Mouse (Mus musculus): ENCODE measurements at regions not wholly inside any gene's neighbourhood (a gene's known extent, or its start where the extent isn't known, plus 50 kb on each side); places are given as distances from the start of the nearest gene placed in this dataset.

DNA sequence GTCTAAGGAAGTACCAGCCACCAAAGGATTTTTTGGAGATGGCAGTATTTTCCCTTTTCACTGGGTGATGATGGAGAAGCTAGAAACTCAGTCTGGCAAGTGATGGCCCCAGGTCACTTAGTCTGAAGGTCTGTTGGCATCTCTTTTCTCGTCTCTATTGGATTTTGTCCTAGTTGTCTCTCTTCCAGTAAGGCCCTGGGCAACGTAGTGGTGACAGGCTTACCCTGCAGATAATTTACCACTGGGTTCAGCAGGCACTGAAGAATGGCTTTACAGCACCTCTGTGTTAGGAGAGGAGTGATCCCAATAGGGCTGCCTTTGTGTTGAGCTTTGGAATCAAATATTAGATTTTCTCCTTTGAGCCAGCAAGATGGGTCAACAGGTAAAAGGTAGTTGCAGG, 87.9 kb upstream of the 1110032F04Rik start:
- WGBS = 60% methylated on average over 2 of the region's 2 CpGs
- H3K4me1 ChIP-seq (ENCODE audit: control insufficient read depth, insufficient read depth, low read length) = peaks cover 3% of the 10 kb centered on the region; the same call in 1 of the 2 replicates
- H3K79me2 ChIP-seq (replicated peaks; ENCODE audit: control insufficient read depth, insufficient read depth, low read length) = no peaks in the 10 kb centered on the region
- intact Hi-C loops (cut with DNase I) = no loop called here
- no peak overlapping the region for H3K9ac ChIP-seq (ENCODE audit: low read depth, low read length)
- no peak for TF ChIP-seq CTCF (IDR thresholded peaks at IDR 0.05)
- no peak for TF ChIP-seq POLR2A (IDR thresholded peaks at IDR 0.05; ENCODE audit: insufficient read depth, low read depth, low read length)
- no peak for TF ChIP-seq EP300 (IDR thresholded peaks at IDR 0.05; ENCODE audit: insufficient read depth, low read depth, low read length)
- no peak overlapping the region for H3K27ac ChIP-seq
- H3K36me3 ChIP-seq (ENCODE audit: control insufficient read depth, insufficient read depth, low read length) = no peaks in the 10 kb centered on the region
- DNase-seq = no peak
- H3K4me3 ChIP-seq = no peak overlapping the region
- no peaks in the 10 kb centered on the region for H3K27me3 ChIP-seq (ENCODE audit: control insufficient read depth, insufficient read depth, low read length)

DNA sequence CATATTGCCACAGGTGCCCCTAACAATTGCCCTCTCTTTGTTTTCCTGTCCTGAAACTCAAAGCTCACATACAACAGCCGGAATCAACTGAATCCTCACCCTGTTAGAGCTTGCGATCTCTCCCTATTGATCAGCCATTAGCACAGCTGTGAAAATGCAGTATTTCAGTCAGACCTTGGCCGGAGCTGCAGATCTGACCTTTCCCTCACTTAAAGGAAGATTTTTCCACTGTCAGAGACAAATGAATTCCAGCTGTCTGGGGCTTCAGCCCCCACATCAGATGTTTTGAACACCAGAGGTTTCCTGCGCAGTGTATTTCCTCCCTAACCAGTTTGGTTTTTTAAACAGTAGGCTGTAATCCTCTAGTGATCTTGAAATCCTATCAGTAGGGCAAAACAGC, 87.0 kb upstream of the 1110032F04Rik start:
- no peaks in the 10 kb centered on the region for H3K27me3 ChIP-seq (ENCODE audit: control insufficient read depth, insufficient read depth, low read length)
- TF ChIP-seq EP300 (IDR thresholded peaks at IDR 0.05; ENCODE audit: insufficient read depth, low read depth, low read length) (no peak), POLR2A (IDR thresholded peaks at IDR 0.05; ENCODE audit: insufficient read depth, low read depth, low read length) (no peak), CTCF (IDR thresholded peaks at IDR 0.05) (no peak)
- DNase-seq = no peak
- H3K79me2 ChIP-seq (replicated peaks; ENCODE audit: control insufficient read depth, insufficient read depth, low read length) = no peaks in the 10 kb centered on the region
- H3K4me1 ChIP-seq (ENCODE audit: control insufficient read depth, insufficient read depth, low read length) = peaks cover 3% of the 10 kb centered on the region; the same call in 1 of the 2 replicates
- H3K27ac ChIP-seq = no peak overlapping the region
- no peak overlapping the region for H3K4me3 ChIP-seq
- WGBS = 40% methylated on average over 4 of the region's 4 CpGs
- intact Hi-C loops (cut with DNase I) = no loop called here
- no peaks in the 10 kb centered on the region for H3K36me3 ChIP-seq (ENCODE audit: control insufficient read depth, insufficient read depth, low read length)
- no peak overlapping the region for H3K9ac ChIP-seq (ENCODE audit: low read depth, low read length)

DNA sequence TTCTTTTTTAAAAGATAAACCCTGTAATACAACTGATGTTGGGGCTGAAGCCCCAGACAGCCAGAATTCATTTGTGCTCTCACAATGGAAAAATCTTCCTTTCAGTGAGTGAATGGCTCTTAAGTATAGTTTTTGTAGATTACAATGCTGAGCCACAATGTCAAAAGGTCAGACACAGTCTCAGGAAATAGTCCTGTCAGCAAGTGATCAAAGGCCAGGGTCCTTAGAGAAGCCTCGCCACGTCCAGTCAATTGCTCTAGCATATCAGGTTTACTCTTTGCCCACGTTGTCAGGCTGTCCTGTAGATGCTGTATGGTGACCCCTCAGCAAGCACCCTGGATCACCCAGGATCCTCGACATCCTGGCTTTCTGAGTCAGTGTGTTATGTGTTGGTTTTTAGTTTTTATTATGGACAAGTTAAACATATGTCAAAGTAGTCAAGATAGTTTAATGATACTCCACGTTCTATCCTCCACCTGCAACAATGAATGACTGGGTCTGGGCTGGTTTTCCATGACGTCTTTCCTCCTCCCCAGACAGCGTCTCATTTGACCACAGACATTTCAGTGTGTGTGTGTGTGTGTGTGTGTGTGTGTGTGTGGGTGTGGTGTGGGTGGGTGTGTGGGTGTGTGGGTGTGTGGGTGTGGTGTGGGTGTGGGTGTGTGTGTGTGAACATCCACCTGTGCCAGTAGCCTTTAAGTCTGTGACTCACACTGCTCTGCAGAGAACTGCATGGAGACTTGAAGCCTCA, 85.5 kb upstream of the 1110032F04Rik start:
- 47% methylated on average over 7 of the region's 7 CpGs for WGBS
- H3K27ac ChIP-seq = no peak overlapping the region

DNA sequence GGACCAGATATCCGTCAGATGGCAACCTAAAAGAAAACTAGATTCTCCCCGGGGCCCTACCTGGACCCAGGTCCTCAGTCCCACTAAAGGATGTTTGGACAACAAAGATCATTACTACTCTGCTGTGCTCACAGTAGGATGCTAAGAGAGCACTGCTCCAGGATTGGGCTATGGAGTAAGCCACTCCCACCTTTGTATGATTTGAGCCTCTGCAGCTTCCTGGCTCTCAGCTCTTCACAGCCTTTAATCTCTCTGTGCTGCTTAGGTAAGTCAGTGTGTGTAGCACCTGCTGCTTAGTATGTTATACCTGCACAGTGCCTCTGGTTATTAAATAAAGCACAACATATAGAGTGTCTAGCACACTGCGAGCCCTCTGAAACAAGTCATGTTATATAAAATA, 82.6 kb upstream of the 1110032F04Rik start:
- Histone ChIP-seq H3K79me2 (replicated peaks; ENCODE audit: control insufficient read depth, insufficient read depth, low read length) (no peaks in the 10 kb centered on the region), H3K4me3 (no peak overlapping the region), H3K27ac (no peak overlapping the region), H3K9ac (ENCODE audit: low read depth, low read length) (no peak overlapping the region), H3K27me3 (ENCODE audit: control insufficient read depth, insufficient read depth, low read length) (no peaks in the 10 kb centered on the region), H3K36me3 (ENCODE audit: control insufficient read depth, insufficient read depth, low read length) (no peaks in the 10 kb centered on the region), H3K4me1 (ENCODE audit: control insufficient read depth, insufficient read depth, low read length) (peaks cover 3% of the 10 kb centered on the region; the same call in 1 of the 2 replicates)
- TF ChIP-seq POLR2A (IDR thresholded peaks at IDR 0.05; ENCODE audit: insufficient read depth, low read depth, low read length) (no peak), CTCF (IDR thresholded peaks at IDR 0.05) (no peak)
- DNase-seq = no peak
- intact Hi-C loops (cut with DNase I) = no loop called here
- 85% methylated on average over 3 of the region's 3 CpGs for WGBS

More for the DNA sequence above, 85.5 kb upstream of the 1110032F04Rik start:
- intact Hi-C loops (cut with DNase I) = no loop called here
- H3K4me3 ChIP-seq = no peak overlapping the region
- H3K4me1 ChIP-seq (ENCODE audit: control insufficient read depth, insufficient read depth, low read length) = peaks cover 3% of the 10 kb centered on the region; the same call in 1 of the 2 replicates
- no peaks in the 10 kb centered on the region for H3K27me3 ChIP-seq (ENCODE audit: control insufficient read depth, insufficient read depth, low read length)
- H3K36me3 ChIP-seq (ENCODE audit: control insufficient read depth, insufficient read depth, low read length) = no peaks in the 10 kb centered on the region
- no peak overlapping the region for H3K9ac ChIP-seq (ENCODE audit: low read depth, low read length)
- TF ChIP-seq POLR2A (IDR thresholded peaks at IDR 0.05; ENCODE audit: insufficient read depth, low read depth, low read length) (no peak), CTCF (IDR thresholded peaks at IDR 0.05) (no peak), EP300 (IDR thresholded peaks at IDR 0.05; ENCODE audit: insufficient read depth, low read depth, low read length) (no peak)
- H3K79me2 ChIP-seq (replicated peaks; ENCODE audit: control insufficient read depth, insufficient read depth, low read length) = no peaks in the 10 kb centered on the region
- no peak for DNase-seq

DNA sequence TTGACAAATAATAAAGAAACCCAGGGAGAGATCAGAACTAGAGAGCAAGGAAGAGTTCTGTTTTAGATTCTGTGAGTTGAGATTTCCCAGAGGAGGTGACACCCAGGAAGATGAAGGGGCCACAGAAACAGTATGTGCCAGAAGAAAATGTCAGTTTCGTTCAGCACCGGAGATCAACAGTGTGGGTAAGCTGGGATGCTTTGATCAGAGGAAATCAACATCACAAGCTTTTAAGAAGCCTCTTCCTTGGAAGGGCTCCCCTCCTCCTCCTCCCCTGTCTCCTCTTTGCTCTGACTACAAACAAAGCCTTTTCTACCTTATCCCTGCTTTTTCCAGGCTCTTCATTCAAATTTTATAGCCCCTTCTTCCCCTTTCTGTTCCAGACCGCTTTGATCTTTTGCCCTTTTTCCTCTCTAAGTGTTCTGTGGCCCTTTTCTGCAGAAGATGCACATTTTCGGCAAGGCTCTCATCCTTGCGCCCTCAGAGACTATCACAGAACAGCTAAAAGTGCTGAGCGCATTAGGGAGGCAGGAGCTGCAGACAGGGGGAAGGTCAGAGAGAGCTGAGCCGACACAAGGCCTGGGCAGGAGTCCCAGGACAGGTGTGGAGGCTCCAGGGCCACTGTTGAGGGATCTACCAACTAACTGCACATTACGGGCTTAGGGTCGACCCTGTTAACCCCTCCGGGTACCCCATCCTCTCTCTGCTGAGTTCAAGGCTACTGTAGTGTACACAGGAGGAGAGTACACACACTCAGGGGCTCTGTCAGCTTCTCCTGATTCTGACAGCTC, 81.8 kb upstream of the 1110032F04Rik start:
- WGBS = 74% methylated on average over 10 of the region's 10 CpGs
- Histone ChIP-seq H3K9ac (ENCODE audit: low read depth, low read length) (no peak overlapping the region), H3K27me3 (ENCODE audit: control insufficient read depth, insufficient read depth, low read length) (no peaks in the 10 kb centered on the region), H3K4me1 (ENCODE audit: control insufficient read depth, insufficient read depth, low read length) (peaks cover 2% of the 10 kb centered on the region; the same call in 1 of the 2 replicates), H3K79me2 (replicated peaks; ENCODE audit: control insufficient read depth, insufficient read depth, low read length) (no peaks in the 10 kb centered on the region), H3K4me3 (no peak overlapping the region), H3K36me3 (ENCODE audit: control insufficient read depth, insufficient read depth, low read length) (no peaks in the 10 kb centered on the region), H3K27ac (no peak overlapping the region)
- no peak for DNase-seq
- TF ChIP-seq CTCF (IDR thresholded peaks at IDR 0.05) = no peak
- no peak for TF ChIP-seq EP300 (IDR thresholded peaks at IDR 0.05; ENCODE audit: insufficient read depth, low read depth, low read length)
- no peak for TF ChIP-seq POLR2A (IDR thresholded peaks at IDR 0.05; ENCODE audit: insufficient read depth, low read depth, low read length)
- intact Hi-C loops (cut with DNase I) = no loop called here

DNA sequence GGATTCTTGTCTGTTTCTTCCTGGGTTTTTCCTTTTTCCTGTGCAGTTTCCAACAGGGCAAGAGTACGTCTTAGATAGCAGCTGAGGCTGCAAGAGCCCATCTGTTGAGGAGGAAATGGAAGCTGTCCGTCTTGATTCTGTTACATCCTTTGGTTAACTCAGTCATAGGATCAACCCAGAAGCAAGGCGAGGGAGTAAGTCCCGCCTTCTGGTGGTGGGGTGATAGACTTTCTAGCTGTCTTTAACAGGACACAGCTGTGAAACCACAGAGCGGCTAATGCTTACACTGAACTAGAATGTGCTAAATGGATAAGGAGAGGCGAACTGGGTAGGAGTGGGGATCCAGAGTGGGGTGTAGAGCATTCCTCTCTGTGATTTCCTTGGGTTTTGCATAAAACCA, 79.9 kb upstream of the 1110032F04Rik start:
- H3K27ac ChIP-seq = no peak overlapping the region
- WGBS = 41% methylated on average over 6 of the region's 6 CpGs

More for the DNA sequence above, 79.9 kb upstream of the 1110032F04Rik start:
- DNase-seq = no peak
- H3K27me3 ChIP-seq (ENCODE audit: control insufficient read depth, insufficient read depth, low read length) = no peaks in the 10 kb centered on the region
- intact Hi-C loops (cut with DNase I) = no loop called here
- no peak overlapping the region for H3K4me3 ChIP-seq
- H3K36me3 ChIP-seq (ENCODE audit: control insufficient read depth, insufficient read depth, low read length) = no peaks in the 10 kb centered on the region
- peaks cover 3% of the 10 kb centered on the region; the same call in 1 of the 2 replicates for H3K4me1 ChIP-seq (ENCODE audit: control insufficient read depth, insufficient read depth, low read length)
- no peak for TF ChIP-seq CTCF (IDR thresholded peaks at IDR 0.05)
- H3K9ac ChIP-seq (ENCODE audit: low read depth, low read length) = no peak overlapping the region
- no peaks in the 10 kb centered on the region for H3K79me2 ChIP-seq (replicated peaks; ENCODE audit: control insufficient read depth, insufficient read depth, low read length)
